19 mouse cellular contexts compared by ENCODE assay signal in genomic region chr9:91900956-91901355, GRCm38 (mm10).
A peak's percentile ranks its signal among the peaks of the same experiment; 100 is the strongest.
DNase-seq lines count a peak whose midpoint lies in the region; ATAC-seq lines count a peak whose summit lies in the region.
"Had no signal": no experiment of that assay in that cellular context is flagged by ENCODE, and none has a peak within 500 bp of the region (broad histone marks: within the 10 kb centered on the region; RNA-seq: fewer than 3 reads in every experiment).

No protein-coding gene starts in this region.

- no peak for DNase-seq in adrenal gland, adult 8-10 months
- no peak for DNase-seq in right cerebral cortex, adult 18-20 months
- DNase-seq in cerebellum, adult 9-11 months, result no peak
- DNase-seq: adrenal gland, adult 2 months; adrenal gland, postnatal 10 days; adrenal gland, postnatal 14 days; adrenal gland, postnatal 25 days; adrenal gland, postnatal 36 days; B cell, adult 2 months; cerebellum, adult 11 months; cerebellum, adult 11-12 months; cerebellum, adult 18-20 months; cerebellum, adult 2 months; cerebellum, adult 8-10 months; cerebellum, adult 9-10 months had no signal

- peak; percentile 93 for ATAC-seq in CD4-positive, CD25-positive, alpha-beta regulatory T cell, adult 4 months
- ATAC-seq in activated CD4-positive, CD25-positive, alpha-beta regulatory T cell, adult 4 months, result peak; percentile 98
- ATAC-seq in inflammation-experienced regulatory T-cells, adult 6 months, result peak; percentile 98
- ATAC-seq: Patski had no signal
